Mouse (Mus musculus) heart, embryonic 14.5 days (tissue): ENCODE measurements around the gene Spta1. TPM values are rescaled to one million over a fixed set of nuclear protein-coding genes. Genes with fewer than 3 reads are reported as not detected.

Experiments used
- ATAC-seq: fragments of 200-750 bp; cut with Nextera tagmentation; 2 replicates; pipeline ENCODE4 v1.8.0; 2017; ENCODE audit warnings: low read depth, moderate TSS enrichment; ENCODE audit not compliant: insufficient number of reproducible peaks, insufficient read depth, low FRiP score
- H3K27ac ChIP-seq, 2 experiments: fragments of 200-500 bp in 1 of 2; fragments of 300-500 bp in 1 of 2; sonication (generic) in 1 of 2; replicated peaks in 1 of 2; 2 replicates each; pipeline ENCODE4 v1.5.1; 2012 to 2014; ENCODE audit warnings: low read depth in 2 of 2, low read length in 2 of 2, control low read depth in 1 of 2, mild to moderate bottlenecking in 1 of 2, mixed read lengths in 1 of 2; ENCODE audit not compliant: control insufficient read depth in 1 of 2, insufficient read depth in 1 of 2
- H3K27me3 ChIP-seq: fragments of 300-500 bp; sonication (generic); 2 replicates; pipeline ENCODE4 v1.6.1; 2014; ENCODE audit warnings: mild to moderate bottlenecking, low read length, control low read depth; ENCODE audit not compliant: control insufficient read depth, insufficient read depth
- H3K36me3 ChIP-seq: fragments of 300-500 bp; sonication (generic); 2 replicates; pipeline ENCODE4 v1.6.1; 2014; ENCODE audit warnings: mild to moderate bottlenecking, control low read depth, low read length, mixed read lengths; ENCODE audit not compliant: control insufficient read depth, insufficient read depth
- H3K4me1 ChIP-seq, 2 experiments: fragments of 200-500 bp in 1 of 2; fragments of 300-500 bp in 1 of 2; sonication (generic) in 1 of 2; 2 replicates each; pipeline ENCODE4 v1.6.1; 2012 to 2014; ENCODE audit warnings: low read length in 2 of 2, control low read depth in 1 of 2, mixed read lengths in 1 of 2; ENCODE audit not compliant: control insufficient read depth in 2 of 2, insufficient read depth in 2 of 2
- H3K4me2 ChIP-seq: fragments of 300-500 bp; sonication (generic); 2 replicates; pipeline ENCODE4 v1.6.1; 2014; ENCODE audit warnings: mild to moderate bottlenecking, low read length
- H3K4me3 ChIP-seq, 2 experiments: fragments of 200-500 bp in 1 of 2; fragments of 300-500 bp in 1 of 2; sonication (generic) in 1 of 2; 2 replicates each; pipeline ENCODE4 v1.5.1; 2012 to 2014; ENCODE audit warnings: low read length in 2 of 2, mild to moderate bottlenecking in 2 of 2, control low read depth in 1 of 2, low read depth in 1 of 2, moderate library complexity in 1 of 2; ENCODE audit not compliant: control insufficient read depth in 1 of 2, insufficient read depth in 1 of 2
- H3K9ac ChIP-seq: fragments of 300-500 bp; sonication (generic); 2 replicates; pipeline ENCODE4 v1.6.1; 2014; ENCODE audit warnings: mild to moderate bottlenecking, low read length
- H3K9me3 ChIP-seq: fragments of 300-500 bp; sonication (generic); 2 replicates; pipeline ENCODE4 v1.6.1; 2016; ENCODE audit warnings: low read length, control low read depth; ENCODE audit not compliant: control insufficient read depth
- WGBS: fragments of 180-500 bp; shearing (Covaris S2); extraction: QIAGEN DNeasy Blood & Tissue Kit; methylation state at CpG from one replicate; pipeline ENCODE4 v1.1.7; 2014; 5-methylcytosine and 5-hydroxymethylcytosine counted together
- polyA plus RNA-seq: library from polyadenylated mRNA; unstranded; fragments of >200 nt; fragmentation: Nextera tagmentation; extraction: Ambion mirVana; gene quantifications from 2 replicates; pipeline ENCODE4 v1.2.1, GENCODE M21; 2014

Gene Spta1
- 2.2 and 2.5 TPM in 2 replicates for polyA plus RNA-seq

GRCm38 (mm10) chr1:174172605-174173004, at the start of gene Spta1:
TSS of gene Spta1 (plus strand) at chr1:174172776.
- peak within 1 kb of the TSS; percentile 44 to 57; a peak in 3 of 4 replicates for H3K27ac ChIP-seq
- H3K9me3 ChIP-seq: no peaks in the 10 kb centered on the region
- peak within 1 kb of the TSS in 1 of 2 experiments; percentile 20; a peak in 1 of 4 replicates for H3K4me3 ChIP-seq
- H3K4me2 ChIP-seq: peak within 1 kb of the TSS; percentile 56
- peak; percentile 39 for ATAC-seq
- H3K4me1 ChIP-seq: peaks cover 2 to 10% of the 10 kb centered on the region in 2 experiments
- no peaks in the 10 kb centered on the region for H3K27me3 ChIP-seq
- no peaks in the 10 kb centered on the region for H3K36me3 ChIP-seq
- H3K9ac ChIP-seq: 0 out of 2 replicates have a peak within 1 kb of the TSS, but pooled peaks have one; percentile 25
- 7% methylated on average over 3 of the region's 3 CpGs for WGBS

DNA sequence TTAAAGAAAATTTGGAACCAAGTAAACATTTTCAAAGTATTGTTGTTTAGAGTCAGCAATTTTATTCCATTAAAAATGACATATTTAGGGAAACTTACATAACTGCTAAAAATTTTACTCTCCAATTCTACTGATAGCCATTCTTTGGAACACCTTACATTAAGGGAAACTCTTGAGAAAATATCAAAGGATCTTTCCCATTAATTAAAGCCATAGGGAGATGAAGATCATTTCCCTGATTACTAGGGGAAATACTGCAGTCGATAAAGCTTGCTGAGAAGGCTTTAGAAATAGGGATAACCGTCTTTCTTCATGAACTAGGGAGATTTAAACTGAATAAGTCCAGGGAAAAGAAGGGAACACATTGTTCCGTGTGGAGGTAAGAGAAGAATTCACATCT, 41.4 kb upstream of the Spta1 start, which contains the start of gene Olfr424:
Gene Olfr424, plus strand, starts transcription at position 301 of the 400 bp plus-strand sequence.
- H3K4me2 ChIP-seq: no peak within 1 kb of the TSS
- 69% methylated on average over 3 of the region's 3 CpGs for WGBS
- no peaks in the 10 kb centered on the region for H3K4me1 ChIP-seq
- H3K36me3 ChIP-seq: no peaks in the 10 kb centered on the region
- H3K27me3 ChIP-seq: no peaks in the 10 kb centered on the region
- H3K4me3 ChIP-seq: no peak within 1 kb of the TSS
- H3K9me3 ChIP-seq: no peaks in the 10 kb centered on the region
- H3K27ac ChIP-seq: no peak within 1 kb of the TSS
- ATAC-seq: no peak
- no peak within 1 kb of the TSS for H3K9ac ChIP-seq

DNA sequence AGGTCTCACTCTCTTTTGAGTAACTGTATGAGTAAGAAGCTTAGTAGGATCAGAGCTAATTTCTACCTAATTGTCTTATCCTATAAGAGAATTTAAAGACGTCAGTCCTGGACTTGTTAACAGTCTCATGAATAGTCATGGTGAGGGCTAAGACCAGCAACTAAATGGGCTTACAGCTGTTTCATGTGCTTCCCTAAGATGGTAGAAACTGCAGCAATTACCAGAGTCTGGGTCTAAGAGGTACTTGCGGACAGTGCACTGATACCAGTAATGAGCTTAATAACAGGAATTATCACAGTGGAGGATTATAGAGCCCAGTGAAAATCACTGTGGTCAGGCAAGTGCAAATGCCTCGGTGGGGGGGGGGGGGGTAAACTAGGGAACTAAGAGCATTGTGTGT, 40.6 kb upstream of the Spta1 start:
- Histone ChIP-seq H3K9ac (no peak overlapping the region), H3K4me1 (no peaks in the 10 kb centered on the region), H3K4me2 (no peak overlapping the region), H3K27ac (no peak overlapping the region), H3K27me3 (no peaks in the 10 kb centered on the region), H3K36me3 (no peaks in the 10 kb centered on the region), H3K9me3 (no peaks in the 10 kb centered on the region), H3K4me3 (no peak overlapping the region)
- WGBS: 71% methylated on average over 3 of the region's 3 CpGs
- no peak for ATAC-seq

DNA sequence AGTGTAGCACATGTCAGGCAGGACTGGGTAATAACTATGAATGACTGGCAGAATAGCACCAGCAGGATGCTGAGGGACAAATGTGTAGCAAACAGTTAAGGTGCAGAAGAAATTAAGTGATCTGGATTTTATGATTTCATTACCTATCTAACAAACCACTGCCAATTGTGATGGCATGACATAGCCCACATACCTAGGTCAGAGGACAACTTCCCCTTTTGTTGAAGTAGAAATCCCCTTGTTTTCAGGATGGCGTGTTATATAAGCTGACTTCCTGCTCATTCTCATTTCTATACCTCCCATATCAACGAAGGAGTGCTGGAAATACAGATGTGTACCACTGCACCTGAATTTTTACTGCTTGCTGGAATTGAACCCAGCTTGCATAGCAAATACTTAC, 31.2 kb upstream of the Spta1 start:
- Histone ChIP-seq H3K4me1 (peaks cover 0 to under 1% of the 10 kb centered on the region in 2 experiments; a peak in 1 of 4 replicates), H3K27me3 (no peaks in the 10 kb centered on the region), H3K4me2 (no peak overlapping the region), H3K36me3 (no peaks in the 10 kb centered on the region), H3K27ac (no peak overlapping the region), H3K9ac (no peak overlapping the region), H3K4me3 (no peak overlapping the region), H3K9me3 (no peaks in the 10 kb centered on the region)
- ATAC-seq: no peak
- WGBS: 73% methylated on average over 2 of the region's 2 CpGs

DNA sequence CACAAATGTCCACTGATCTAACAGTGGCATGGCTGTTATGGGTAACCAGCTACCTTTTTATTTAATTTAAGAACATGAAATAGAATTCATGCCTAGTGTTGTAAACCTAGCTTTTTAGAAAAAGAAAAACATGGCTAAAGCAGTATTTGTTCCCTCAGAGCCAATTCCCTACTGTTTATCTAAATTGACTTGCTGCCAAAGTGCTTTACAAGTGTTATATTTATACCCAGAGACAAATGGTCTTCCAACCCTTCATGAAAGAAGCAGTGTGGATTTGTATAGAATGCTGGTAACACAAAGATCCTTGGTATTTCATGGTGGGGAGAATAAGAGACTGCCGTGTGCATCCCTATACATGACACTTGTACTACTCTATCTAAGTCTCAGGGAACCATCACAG, 25.9 kb upstream of the Spta1 start:
- ATAC-seq: no peak
- Histone ChIP-seq H3K4me1 (peaks cover 0 to 9% of the 10 kb centered on the region in 2 experiments; a peak in 2 of 4 replicates), H3K4me2 (no peak overlapping the region)

DNA sequence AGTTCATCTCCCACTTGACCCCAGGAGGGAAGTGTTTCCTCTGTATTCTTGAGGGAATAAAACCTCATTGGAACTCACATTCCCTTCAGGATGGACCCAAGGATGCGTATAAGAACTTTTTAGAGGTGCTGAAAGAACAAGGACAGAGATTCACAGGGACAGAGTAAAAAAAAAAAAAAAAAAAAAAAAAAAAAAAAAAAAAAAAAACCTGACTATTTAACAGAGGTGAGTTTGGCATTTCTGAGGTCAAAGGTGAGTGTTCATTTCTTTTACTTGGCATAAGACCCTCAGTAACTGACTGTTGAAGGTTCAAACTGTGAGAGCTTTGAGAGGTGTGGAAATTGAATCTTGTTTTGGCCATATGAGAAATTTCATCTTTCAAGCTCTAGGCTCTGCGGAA, 23.3 kb upstream of the Spta1 start:
- H3K27ac ChIP-seq: no peak overlapping the region
- peaks cover 0 to 9% of the 10 kb centered on the region in 2 experiments; a peak in 2 of 4 replicates for H3K4me1 ChIP-seq
- 74% methylated on average over 2 of the region's 2 CpGs for WGBS
- no peaks in the 10 kb centered on the region for H3K27me3 ChIP-seq
- H3K4me3 ChIP-seq: no peak overlapping the region
- no peak overlapping the region for H3K9ac ChIP-seq
- H3K9me3 ChIP-seq: no peaks in the 10 kb centered on the region
- no peaks in the 10 kb centered on the region for H3K36me3 ChIP-seq
- no peak overlapping the region for H3K4me2 ChIP-seq
- ATAC-seq: no peak

More for the DNA sequence above, 25.9 kb upstream of the Spta1 start:
- no peaks in the 10 kb centered on the region for H3K27me3 ChIP-seq
- H3K4me3 ChIP-seq: no peak overlapping the region
- 24% methylated on average over 1 of the region's 1 CpGs for WGBS
- no peaks in the 10 kb centered on the region for H3K9me3 ChIP-seq
- no peak overlapping the region for H3K9ac ChIP-seq
- no peaks in the 10 kb centered on the region for H3K36me3 ChIP-seq
- H3K27ac ChIP-seq: no peak overlapping the region

DNA sequence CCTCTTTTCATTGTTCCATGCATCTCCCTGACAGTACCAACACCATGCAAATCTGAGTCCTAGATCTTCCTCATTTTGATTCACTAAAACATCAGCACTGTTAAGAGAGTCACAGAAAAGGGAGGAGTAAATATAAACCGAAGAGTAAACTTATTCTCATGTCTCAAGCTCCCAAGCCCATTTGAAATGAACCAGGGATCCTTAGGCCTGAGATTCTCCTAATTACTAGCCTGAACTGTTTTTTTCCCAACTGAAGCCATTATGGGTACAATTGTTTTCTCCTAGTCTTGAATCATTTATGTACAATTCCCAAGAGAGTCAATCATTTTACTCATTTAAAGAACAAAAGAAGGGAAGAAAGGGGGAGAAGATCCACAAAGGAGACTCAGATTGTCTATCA, 17.2 kb upstream of the Spta1 start, which contains the start of gene Olfr420:
Gene Olfr420, plus strand, starts transcription at position 301 of the 400 bp plus-strand sequence.
- Histone ChIP-seq H3K9ac (no peak within 1 kb of the TSS), H3K4me1 (no peaks in the 10 kb centered on the region), H3K36me3 (no peaks in the 10 kb centered on the region), H3K9me3 (no peaks in the 10 kb centered on the region), H3K4me3 (no peak within 1 kb of the TSS), H3K27ac (no peak within 1 kb of the TSS), H3K4me2 (no peak within 1 kb of the TSS), H3K27me3 (no peaks in the 10 kb centered on the region)
- WGBS: 81% methylated on average over 1 of the region's 1 CpGs
- ATAC-seq: no peak

DNA sequence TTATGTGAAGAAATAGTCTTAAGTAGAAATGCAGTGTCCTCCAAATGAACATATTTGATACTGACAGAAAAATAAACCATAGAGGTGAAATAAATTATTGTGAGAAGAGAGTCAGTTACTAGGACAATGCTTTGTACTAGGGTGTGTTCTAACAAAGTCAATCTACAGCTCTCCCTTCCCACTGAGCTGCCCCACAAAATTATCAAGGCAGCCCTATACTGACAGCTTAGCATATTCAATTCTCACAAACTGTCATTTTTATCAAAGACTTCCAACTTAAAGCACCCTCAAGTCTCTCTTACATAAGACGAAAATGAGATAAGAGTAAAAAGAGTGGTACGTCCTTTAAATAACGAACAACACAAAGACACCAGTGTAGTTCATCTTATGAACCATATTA, 15.0 kb upstream of the Spta1 start:
- no peaks in the 10 kb centered on the region for H3K36me3 ChIP-seq
- WGBS: 70% methylated on average over 3 of the region's 3 CpGs
- no peak for ATAC-seq
- no peaks in the 10 kb centered on the region for H3K9me3 ChIP-seq
- H3K4me3 ChIP-seq: no peak overlapping the region
- no peak overlapping the region for H3K4me2 ChIP-seq
- H3K4me1 ChIP-seq: no peaks in the 10 kb centered on the region
- no peak overlapping the region for H3K27ac ChIP-seq
- no peak overlapping the region for H3K9ac ChIP-seq
- no peaks in the 10 kb centered on the region for H3K27me3 ChIP-seq
